Mouse (Mus musculus) C2C12 (cell line): Measurements from ENCODE around the gene Olfr584.

Experiments
- CTCF ChIP-seq: IDR thresholded peaks from one replicate; pipeline ENCODE4 v1.5.1; 2011; ENCODE audit not compliant: control insufficient read depth, insufficient read depth, insufficient read length
- MYOG ChIP-seq: IDR thresholded peaks from one replicate; pipeline ENCODE4 v1.6.1; 2011; ENCODE audit not compliant: control insufficient read depth, insufficient read length; ENCODE audit errors: extremely low read depth
- USF1 ChIP-seq: IDR thresholded peaks from one replicate; pipeline ENCODE4 v1.6.1; 2011; ENCODE audit warnings: low read depth, mild to moderate bottlenecking, control low read depth, moderate library complexity

DNA sequence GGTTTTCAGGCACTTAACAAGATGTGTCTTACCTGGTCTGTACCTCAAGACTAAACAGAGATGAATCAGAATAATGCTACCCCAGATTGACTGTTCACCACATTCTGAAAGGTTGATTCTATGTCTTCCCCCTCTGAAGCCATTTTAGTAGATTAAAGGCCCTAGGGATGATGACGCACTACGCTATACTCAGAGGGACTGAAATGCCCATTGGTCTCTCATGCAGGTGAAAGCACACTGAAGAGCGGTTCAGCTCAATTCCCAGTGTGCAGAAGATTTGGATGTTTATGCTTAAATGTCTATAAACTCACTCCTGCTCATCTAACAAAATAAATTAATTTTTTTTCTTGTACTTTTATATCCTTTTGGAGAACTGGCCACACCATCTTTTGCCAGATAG, 43.9 kb downstream of the Olfr584 start, which contains the start of gene Olfr586:
- no peak for TF ChIP-seq CTCF
- TF ChIP-seq MYOG, result no peak
- TF ChIP-seq USF1, result no peak
